Mouse (Mus musculus) stomach, embryonic 15.5 days (tissue): Measurements from ENCODE around the gene Apip. TPM values are rescaled to one million over a fixed set of nuclear protein-coding genes. Genes with fewer than 3 reads are reported as not detected.
A peak's percentile ranks its signal among the peaks of the same experiment; 100 is the strongest.

Experiments
- ATAC-seq: fragments of 200-750 bp; cut with Nextera tagmentation; 2 replicates; pipeline ENCODE4 v1.8.0; 2017; ENCODE audit warnings: low read depth, moderate number of reproducible peaks, moderate TSS enrichment; ENCODE audit not compliant: insufficient read depth, low FRiP score
- H3K27ac ChIP-seq: fragments of 300-500 bp; sonication (generic); 2 replicates; pipeline ENCODE4 v1.5.1; 2015; ENCODE audit warnings: mild to moderate bottlenecking, inconsistent platforms
- H3K27me3 ChIP-seq: fragments of 300-500 bp; sonication (generic); replicated peaks from 2 replicates; pipeline ENCODE4 v1.6.1; 2015; ENCODE audit warnings: inconsistent platforms
- H3K36me3 ChIP-seq: fragments of 300-500 bp; sonication (generic); 2 replicates; pipeline ENCODE4 v1.6.1; 2015; ENCODE audit warnings: inconsistent platforms
- H3K4me1 ChIP-seq: fragments of 300-500 bp; sonication (generic); 2 replicates; pipeline ENCODE4 v1.6.1; 2015; ENCODE audit warnings: inconsistent platforms
- H3K4me2 ChIP-seq: fragments of 300-500 bp; sonication (generic); 2 replicates; pipeline ENCODE4 v1.6.1; 2015; ENCODE audit warnings: mild to moderate bottlenecking, inconsistent platforms
- H3K4me3 ChIP-seq: fragments of 300-500 bp; sonication (generic); replicated peaks from 2 replicates; pipeline ENCODE4 v1.5.1; 2015; ENCODE audit warnings: inconsistent platforms
- H3K9ac ChIP-seq: fragments of 300-500 bp; sonication (generic); 2 replicates; pipeline ENCODE4 v1.6.1; 2015; ENCODE audit warnings: inconsistent platforms
- H3K9me3 ChIP-seq: fragments of 300-500 bp; sonication (generic); 2 replicates; pipeline ENCODE4 v1.6.1; 2016; ENCODE audit warnings: inconsistent platforms
- WGBS: fragments of 180-500 bp; shearing (Covaris S2); methylation state at CpG from one replicate; pipeline ENCODE4 v1.1.7; 2015; 5-methylcytosine and 5-hydroxymethylcytosine counted together
- polyA plus RNA-seq: library from polyadenylated mRNA; unstranded; fragments of >200 nt; fragmentation: Nextera tagmentation; extraction: Ambion mirVana; gene quantifications from 2 replicates; pipeline ENCODE4 v1.2.1, GENCODE M21; 2015

Gene Apip
- 65.0 and 65.4 TPM in 2 replicates for polyA plus RNA-seq

- under 1% methylated on average over 55 of the region's 55 CpGs for WGBS
- H3K36me3 ChIP-seq, result no peaks in the 10 kb centered on the region
- no peaks in the 10 kb centered on the region for H3K9me3 ChIP-seq
- H3K4me2 ChIP-seq, result peak within 1 kb of the TSS; percentile 67
- H3K4me1 ChIP-seq, result peaks cover 17% of the 10 kb centered on the region; the same call in 1 of the 2 replicates
- peak within 1 kb of the TSS; percentile 69 for H3K9ac ChIP-seq
- H3K27me3 ChIP-seq, result no peaks in the 10 kb centered on the region
- H3K4me3 ChIP-seq, result peak within 1 kb of the TSS; percentile 86
- peak; percentile 99 for ATAC-seq
- H3K27ac ChIP-seq, result peak within 1 kb of the TSS; percentile 87
These were observed at the start of gene Apip, which contains the start of gene Pdhx for GRCm38 (mm10) chr2:103073219-103073982. Apip (plus strand) TSS chr2:103073675. Pdhx (minus strand) TSS chr2:103073513.

- H3K4me1 ChIP-seq, result no peaks in the 10 kb centered on the region
- 0 out of 2 replicates have a peak, but pooled peaks cover 2% of the 10 kb centered on the region for H3K36me3 ChIP-seq
- no peak overlapping the region for H3K4me3 ChIP-seq
- no peak for ATAC-seq
- no peak overlapping the region for H3K27ac ChIP-seq
- 89% methylated on average over 4 of the region's 4 CpGs for WGBS
- no peak overlapping the region for H3K4me2 ChIP-seq
- no peak overlapping the region for H3K9ac ChIP-seq
- no peaks in the 10 kb centered on the region for H3K27me3 ChIP-seq
- no peaks in the 10 kb centered on the region for H3K9me3 ChIP-seq
These were observed 35.6 kb upstream of the Apip start for GRCm38 (mm10) chr2:103037831-103038230.

- Histone ChIP-seq H3K27ac (no peak overlapping the region), H3K4me1 (no peaks in the 10 kb centered on the region), H3K36me3 (0 out of 2 replicates have a peak, but pooled peaks cover 3% of the 10 kb centered on the region), H3K27me3 (no peaks in the 10 kb centered on the region), H3K4me3 (no peak overlapping the region), H3K9me3 (no peaks in the 10 kb centered on the region), H3K9ac (no peak overlapping the region), H3K4me2 (no peak overlapping the region)
- ATAC-seq, result no peak
- 75% methylated on average over 8 of the region's 8 CpGs for WGBS
These were observed 32.6 kb upstream of the Apip start for GRCm38 (mm10) chr2:103040896-103041295.

GRCm38 (mm10) chr2:103045286-103045685 lies 28.2 kb upstream of the Apip start:
- Histone ChIP-seq H3K4me2 (no peak overlapping the region), H3K27me3 (no peaks in the 10 kb centered on the region), H3K4me3 (no peak overlapping the region), H3K4me1 (no peaks in the 10 kb centered on the region), H3K36me3 (0 out of 2 replicates have a peak, but pooled peaks cover 3% of the 10 kb centered on the region), H3K9me3 (no peaks in the 10 kb centered on the region), H3K27ac (no peak overlapping the region), H3K9ac (no peak overlapping the region)
- no peak for ATAC-seq
- 96% methylated on average over 2 of the region's 2 CpGs for WGBS

GRCm38 (mm10) chr2:103051937-103052893 lies 21.3 kb upstream of the Apip start:
- Histone ChIP-seq H3K9ac (no peak overlapping the region), H3K27ac (no peak overlapping the region), H3K4me2 (no peak overlapping the region), H3K36me3 (no peaks in the 10 kb centered on the region), H3K4me1 (no peaks in the 10 kb centered on the region), H3K4me3 (no peak overlapping the region), H3K27me3 (no peaks in the 10 kb centered on the region), H3K9me3 (no peaks in the 10 kb centered on the region)
- no peak for ATAC-seq
- 78% methylated on average over 19 of the region's 19 CpGs for WGBS

- Histone ChIP-seq H3K27me3 (no peaks in the 10 kb centered on the region), H3K9me3 (no peaks in the 10 kb centered on the region), H3K27ac (no peak overlapping the region), H3K9ac (no peak overlapping the region), H3K4me1 (peaks cover 3% of the 10 kb centered on the region; the same call in 1 of the 2 replicates), H3K4me2 (no peak overlapping the region), H3K4me3 (no peak overlapping the region), H3K36me3 (no peaks in the 10 kb centered on the region)
- ATAC-seq, result no peak
- WGBS, result 89% methylated on average over 6 of the region's 6 CpGs
These were observed 17.7 kb upstream of the Apip start for GRCm38 (mm10) chr2:103055820-103056219.

- no peak for ATAC-seq
- peaks cover 3% of the 10 kb centered on the region; the same call in 1 of the 2 replicates for H3K4me1 ChIP-seq
- no peak overlapping the region for H3K27ac ChIP-seq
- no peaks in the 10 kb centered on the region for H3K36me3 ChIP-seq
- H3K9ac ChIP-seq, result no peak overlapping the region
- no peaks in the 10 kb centered on the region for H3K27me3 ChIP-seq
- H3K9me3 ChIP-seq, result no peaks in the 10 kb centered on the region
- 77% methylated on average over 3 of the region's 3 CpGs for WGBS
- no peak overlapping the region for H3K4me3 ChIP-seq
- H3K4me2 ChIP-seq, result no peak overlapping the region
These were observed 15.2 kb upstream of the Apip start for GRCm38 (mm10) chr2:103058266-103058665.

- 21% methylated on average over 3 of the region's 3 CpGs for WGBS
- ATAC-seq, result no peak
- no peak overlapping the region for H3K4me3 ChIP-seq
- H3K4me2 ChIP-seq, result no peak overlapping the region
- H3K36me3 ChIP-seq, result no peaks in the 10 kb centered on the region
- H3K9me3 ChIP-seq, result no peaks in the 10 kb centered on the region
- no peaks in the 10 kb centered on the region for H3K27me3 ChIP-seq
- H3K4me1 ChIP-seq, result peaks cover 3% of the 10 kb centered on the region; the same call in 1 of the 2 replicates
- no peak overlapping the region for H3K9ac ChIP-seq
- no peak overlapping the region for H3K27ac ChIP-seq
These were observed 10.6 kb upstream of the Apip start for GRCm38 (mm10) chr2:103062865-103063264.

GRCm38 (mm10) chr2:103066683-103067551 lies 6.6 kb upstream of the Apip start:
- H3K4me3 ChIP-seq, result no peak overlapping the region
- H3K9me3 ChIP-seq, result no peaks in the 10 kb centered on the region
- no peak overlapping the region for H3K4me2 ChIP-seq
- H3K9ac ChIP-seq, result no peak overlapping the region
- peaks cover 12% of the 10 kb centered on the region; the same call in 1 of the 2 replicates for H3K4me1 ChIP-seq
- no peak overlapping the region for H3K27ac ChIP-seq
- no peaks in the 10 kb centered on the region for H3K27me3 ChIP-seq
- WGBS, result 64% methylated on average over 8 of the region's 8 CpGs
- no peak for ATAC-seq
- H3K36me3 ChIP-seq, result no peaks in the 10 kb centered on the region

- no peaks in the 10 kb centered on the region for H3K27me3 ChIP-seq
- no peak overlapping the region for H3K27ac ChIP-seq
- H3K9ac ChIP-seq, result no peak overlapping the region
- 88% methylated on average over 2 of the region's 2 CpGs for WGBS
- H3K4me3 ChIP-seq, result no peak overlapping the region
- ATAC-seq, result no peak
- H3K4me2 ChIP-seq, result no peak overlapping the region
- H3K36me3 ChIP-seq, result no peaks in the 10 kb centered on the region
- H3K4me1 ChIP-seq, result peaks cover 17% of the 10 kb centered on the region; the same call in 1 of the 2 replicates
- no peaks in the 10 kb centered on the region for H3K9me3 ChIP-seq
These were observed 5.8 kb upstream of the Apip start for GRCm38 (mm10) chr2:103067552-103068207.

GRCm38 (mm10) chr2:103068602-103069001 lies 4.9 kb upstream of the Apip start:
- no peak overlapping the region for H3K27ac ChIP-seq
- no peak overlapping the region for H3K4me2 ChIP-seq
- no peaks in the 10 kb centered on the region for H3K9me3 ChIP-seq
- H3K4me1 ChIP-seq, result peaks cover 17% of the 10 kb centered on the region; the same call in 1 of the 2 replicates
- no peak overlapping the region for H3K9ac ChIP-seq
- ATAC-seq, result no peak
- no peaks in the 10 kb centered on the region for H3K36me3 ChIP-seq
- no peak overlapping the region for H3K4me3 ChIP-seq
- no peaks in the 10 kb centered on the region for H3K27me3 ChIP-seq
- WGBS, result 58% methylated on average over 1 of the region's 1 CpGs
